Comparison of ENCODE assay signal across 12 mouse cellular contexts in the genomic region with DNA sequence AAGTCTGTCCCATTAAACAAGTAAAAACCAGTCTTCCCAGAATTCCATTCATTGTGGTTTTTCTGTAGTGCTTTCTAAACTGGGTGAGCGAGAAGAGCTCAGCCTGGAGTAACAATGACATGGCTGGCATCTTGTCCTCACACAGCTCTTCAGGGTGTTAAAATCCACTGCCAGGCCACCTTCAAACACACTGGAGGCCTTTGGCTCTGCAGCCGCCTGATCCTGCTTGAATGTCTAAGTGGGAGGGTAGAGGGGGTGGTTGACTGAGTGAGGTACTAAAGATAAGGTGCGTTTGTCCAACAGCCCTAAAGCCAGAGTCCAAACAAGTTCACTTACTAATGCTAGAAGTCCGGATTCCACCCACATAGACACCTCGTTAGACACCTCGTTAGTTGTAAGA. TPM values are rescaled to one million over a fixed set of nuclear protein-coding genes. Genes with fewer than 3 reads are reported as not detected.
DNase-seq lines count a peak whose midpoint lies in the region; ATAC-seq and TF ChIP-seq lines count a peak whose summit lies in the region.
"Had no signal": no experiment of that assay in that cellular context is flagged by ENCODE, and none has a peak within 500 bp of the region (broad histone marks: within the 10 kb centered on the region; RNA-seq: fewer than 3 reads in every experiment).

No protein-coding gene starts in this region.

- no peak overlapping the region for H3K9ac ChIP-seq in intestine, embryonic 15.5 days
- no peak overlapping the region for H3K9ac ChIP-seq in intestine, postnatal 0 days (ENCODE audit: low read depth, low read length)
- H3K9ac ChIP-seq in heart, embryonic 16.5 days (ENCODE audit: low read length) = no peak overlapping the region
- H3K9ac ChIP-seq in lung, embryonic 15.5 days = no peak overlapping the region
- H3K9ac ChIP-seq in neural tube, embryonic 15.5 days (replicated peaks) = no peak overlapping the region

- 0 out of 2 replicates have a peak, but pooled peaks cover 2% of the 10 kb centered on the region for H3K4me1 ChIP-seq in intestine, embryonic 15.5 days (replicated peaks)
- no peaks in the 10 kb centered on the region for H3K4me1 ChIP-seq in intestine, postnatal 0 days (replicated peaks; ENCODE audit: control insufficient read depth, insufficient read depth, low read length)
- H3K4me1 ChIP-seq in heart, embryonic 16.5 days (ENCODE audit: control insufficient read depth, insufficient read depth, low read length) = peaks cover 19% of the 10 kb centered on the region
- peaks cover 20% of the 10 kb centered on the region for H3K4me1 ChIP-seq in lung, embryonic 15.5 days
- H3K4me1 ChIP-seq in neural tube, embryonic 15.5 days = peaks cover 35% of the 10 kb centered on the region

- H3K36me3 ChIP-seq in intestine, embryonic 15.5 days = no peaks in the 10 kb centered on the region
- peaks cover 3% of the 10 kb centered on the region; the same call in 1 of the 2 replicates for H3K36me3 ChIP-seq in intestine, postnatal 0 days (ENCODE audit: control insufficient read depth, insufficient read depth)
- peaks cover 5% of the 10 kb centered on the region; the same call in 1 of the 2 replicates for H3K36me3 ChIP-seq in heart, embryonic 16.5 days (ENCODE audit: control insufficient read depth, insufficient read depth)
- 0 out of 2 replicates have a peak, but pooled peaks cover 5% of the 10 kb centered on the region for H3K36me3 ChIP-seq in lung, embryonic 15.5 days
- 0 out of 2 replicates have a peak, but pooled peaks cover 3% of the 10 kb centered on the region for H3K36me3 ChIP-seq in neural tube, embryonic 15.5 days

- no peak for TF ChIP-seq CTCF in intestine, postnatal 0 days (IDR thresholded peaks at IDR 0.05; ENCODE audit: low read depth)

- ATAC-seq in intestine, embryonic 15.5 days = peak; percentile 65
- ATAC-seq in intestine, postnatal 0 days = no peak
- peak; percentile 67 for ATAC-seq in heart, embryonic 16.5 days (replicated peaks; ENCODE audit: extremely low read depth, insufficient read depth, low FRiP score)
- no peak; the same call in 1 of the 2 replicates for ATAC-seq in lung, embryonic 15.5 days (ENCODE audit: borderline replicate concordance, extremely low read depth, low FRiP score, low TSS enrichment)
- ATAC-seq in neural tube, embryonic 15.5 days (ENCODE audit: low FRiP score) = no peak

- H3K4me2 ChIP-seq in intestine, embryonic 15.5 days (replicated peaks) = no peak overlapping the region
- H3K4me2 ChIP-seq in intestine, postnatal 0 days (replicated peaks; ENCODE audit: low read depth) = no peak overlapping the region
- no peak overlapping the region for H3K4me2 ChIP-seq in heart, embryonic 16.5 days (ENCODE audit: low read depth, low read length)
- H3K4me2 ChIP-seq in lung, embryonic 15.5 days = no peak overlapping the region
- no peak overlapping the region for H3K4me2 ChIP-seq in neural tube, embryonic 15.5 days

- no peak overlapping the region for H3K27ac ChIP-seq in intestine, embryonic 15.5 days
- no peak overlapping the region for H3K27ac ChIP-seq in intestine, postnatal 0 days (ENCODE audit: low read depth, low read length)
- H3K27ac ChIP-seq in heart, embryonic 16.5 days (ENCODE audit: low read length) = peak overlapping the region; percentile 62
- peak overlapping the region; percentile 14; the same call in 1 of the 2 replicates for H3K27ac ChIP-seq in lung, embryonic 15.5 days
- H3K27ac ChIP-seq in neural tube, embryonic 15.5 days (replicated peaks) = peak overlapping the region; percentile 56; the same call in 1 of the 2 replicates
- H3K27ac ChIP-seq: layer of hippocampus, adult 2 months had no signal

- no peaks in the 10 kb centered on the region for H3K9me3 ChIP-seq in intestine, embryonic 15.5 days
- no peaks in the 10 kb centered on the region for H3K9me3 ChIP-seq in intestine, postnatal 0 days (ENCODE audit: control insufficient read depth)
- H3K9me3 ChIP-seq in heart, embryonic 16.5 days (replicated peaks; ENCODE audit: control insufficient read depth, low read length) = no peaks in the 10 kb centered on the region
- no peaks in the 10 kb centered on the region for H3K9me3 ChIP-seq in lung, embryonic 15.5 days
- no peaks in the 10 kb centered on the region for H3K9me3 ChIP-seq in neural tube, embryonic 15.5 days (replicated peaks)

- DNase-seq in urinary bladder, postnatal 36 days (ENCODE audit: low spot score in 2 of 2) = no peak
- DNase-seq in gastrocnemius, adult 8-10 months (ENCODE audit: low spot score in 2 of 2) = no peak
- no peak for DNase-seq in c-Kit-positive CD71-positive TER-119-positive erythroid progenitor cells, embryonic 14.5 days (ENCODE audit: low spot score)
- DNase-seq: adrenal gland, adult 2 months; gastrocnemius, postnatal 10 days; thymus, postnatal 25 days had no signal

- H3K27me3 ChIP-seq in intestine, embryonic 15.5 days (replicated peaks) = no peaks in the 10 kb centered on the region
- no peaks in the 10 kb centered on the region for H3K27me3 ChIP-seq in intestine, postnatal 0 days (replicated peaks; ENCODE audit: control insufficient read depth, insufficient read depth, low read length)
- H3K27me3 ChIP-seq in heart, embryonic 16.5 days (ENCODE audit: control insufficient read depth, insufficient read depth, low read length) = no peaks in the 10 kb centered on the region
- no peaks in the 10 kb centered on the region for H3K27me3 ChIP-seq in lung, embryonic 15.5 days
- no peaks in the 10 kb centered on the region for H3K27me3 ChIP-seq in neural tube, embryonic 15.5 days (replicated peaks)

- WGBS in intestine, embryonic 15.5 days = 41% methylated on average over 6 of the region's 6 CpGs
- 42% methylated on average over 6 of the region's 6 CpGs for WGBS in intestine, postnatal 0 days
- WGBS in heart, embryonic 16.5 days = 33% methylated on average over 6 of the region's 6 CpGs
- WGBS in lung, embryonic 15.5 days = 29% methylated on average over 6 of the region's 6 CpGs
- 20% methylated on average over 6 of the region's 6 CpGs for WGBS in neural tube, embryonic 15.5 days

- no peak overlapping the region for H3K4me3 ChIP-seq in intestine, embryonic 15.5 days (replicated peaks)
- no peak overlapping the region for H3K4me3 ChIP-seq in intestine, postnatal 0 days (ENCODE audit: low read depth, low read length)
- H3K4me3 ChIP-seq in heart, embryonic 16.5 days (ENCODE audit: low read length) = no peak overlapping the region
- H3K4me3 ChIP-seq in lung, embryonic 15.5 days = no peak overlapping the region
- no peak overlapping the region for H3K4me3 ChIP-seq in neural tube, embryonic 15.5 days (replicated peaks)
- H3K4me3 ChIP-seq: layer of hippocampus, adult 2 months had no signal

RNA-seq across cellular contexts. Expression of a gene that starts 48.6 kb away (rescaled TPM):
- polyA plus RNA-seq in intestine, embryonic 15.5 days (2015; fragmentation: Nextera tagmentation; extraction: Ambion mirVana) = not detected in 2 replicates
- not detected in 2 replicates for polyA plus RNA-seq in intestine, postnatal 0 days (2015; fragmentation: Nextera tagmentation; extraction: Ambion mirVana)
- polyA plus RNA-seq in heart, embryonic 16.5 days (2015; fragmentation: Nextera tagmentation; extraction: Ambion mirVana) = 0.04 TPM in 1 of 2 replicates, not detected in the other
- not detected in 2 replicates for polyA plus RNA-seq in lung, embryonic 15.5 days (2015; fragmentation: Nextera tagmentation; extraction: Ambion mirVana)
- 15.9 and 16.6 TPM in 2 replicates for polyA plus RNA-seq in neural tube, embryonic 15.5 days (2015; fragmentation: Nextera tagmentation; extraction: Ambion mirVana)
- total RNA-seq in gastrocnemius, adult 8-10 months (2022) = not detected
- polyA plus RNA-seq: adrenal gland, adult 2 months had no signal

Comparison
In these comparisons a context has a peak if more than half of its experiments do, and no peak if none do; other contexts are left out.
1. ATAC-seq: peak in intestine, embryonic 15.5 days (single experiment) and heart, embryonic 16.5 days (single experiment); none in intestine, postnatal 0 days (single experiment), lung, embryonic 15.5 days (single experiment) and neural tube, embryonic 15.5 days (single experiment).
2. H3K27ac ChIP-seq: peak in heart, embryonic 16.5 days (single experiment), lung, embryonic 15.5 days (single experiment) and neural tube, embryonic 15.5 days (single experiment); none in intestine, embryonic 15.5 days (single experiment) and intestine, postnatal 0 days (single experiment).
3. RNA of a gene that starts 48.6 kb away (polyA plus RNA-seq): 15.9 to 16.6 TPM in neural tube, embryonic 15.5 days; 0.04 TPM in heart, embryonic 16.5 days, not detected in intestine, postnatal 0 days, not detected in intestine, embryonic 15.5 days and not detected in lung, embryonic 15.5 days; every median in the first group is over 10 times any median in the second.